Mouse (Mus musculus) liver, embryonic 14.5 days (tissue): Measurements from ENCODE around the gene Alkbh3. TPM values are rescaled to one million over a fixed set of nuclear protein-coding genes. Genes with fewer than 3 reads are reported as not detected.

Experiments used
- ATAC-seq: fragments of 200-750 bp; cut with Nextera tagmentation; 2 replicates; pipeline ENCODE4 v1.8.0; 2017; ENCODE audit warnings: moderate number of reproducible peaks, mild to moderate bottlenecking, moderate library complexity; ENCODE audit not compliant: insufficient read depth
- DNase-seq, 3 experiments: peaks; one replicate each; pipeline ENCODE4 v3.0.0-alpha.2; 2012 to 2013; ENCODE audit warnings: low read depth in 3 of 3, low spot score in 3 of 3
- H3K27ac ChIP-seq: fragments of 300-500 bp; sonication (generic); 2 replicates; pipeline ENCODE4 v1.5.1; 2014; ENCODE audit warnings: moderate library complexity, mild to moderate bottlenecking, control low read depth, inconsistent platforms
- H3K27me3 ChIP-seq: fragments of 300-500 bp; sonication (generic); 2 replicates; pipeline ENCODE4 v1.6.1; 2014; ENCODE audit warnings: mild to moderate bottlenecking, low read length, moderate library complexity; ENCODE audit not compliant: control insufficient read depth, insufficient read depth
- H3K36me3 ChIP-seq: fragments of 300-500 bp; sonication (generic); replicated peaks from 2 replicates; pipeline ENCODE4 v1.6.1; 2014; ENCODE audit warnings: low read depth; ENCODE audit not compliant: control insufficient read depth, insufficient read depth
- H3K4me1 ChIP-seq, 2 experiments: fragments of 200-500 bp in 1 of 2; fragments of 300-500 bp in 1 of 2; sonication (generic) in 1 of 2; replicated peaks; 2 replicates each; pipeline ENCODE4 v1.6.1; 2012 to 2014; ENCODE audit warnings: antibody characterized with exemption in 1 of 2, inconsistent platforms in 1 of 2, low read length in 1 of 2; ENCODE audit not compliant: control insufficient read depth in 2 of 2, insufficient read depth in 2 of 2
- H3K4me2 ChIP-seq: fragments of 300-500 bp; sonication (generic); 2 replicates; pipeline ENCODE4 v1.6.1; 2014; ENCODE audit warnings: low read depth, mild to moderate bottlenecking, control low read depth, moderate library complexity
- H3K4me3 ChIP-seq, 2 experiments: fragments of 200-500 bp in 1 of 2; fragments of 300-500 bp in 1 of 2; sonication (generic) in 1 of 2; 2 replicates each; pipeline ENCODE4 v1.5.1; 2012 to 2014; ENCODE audit warnings: low read depth in 2 of 2, low read length in 2 of 2, mild to moderate bottlenecking in 2 of 2, control low read depth in 1 of 2, inconsistent platforms in 1 of 2, moderate library complexity in 1 of 2; ENCODE audit not compliant: insufficient read depth in 1 of 2
- H3K9ac ChIP-seq: fragments of 300-500 bp; sonication (generic); replicated peaks from 2 replicates; pipeline ENCODE4 v1.6.1; 2014; ENCODE audit warnings: mild to moderate bottlenecking, control low read depth, moderate library complexity
- H3K9me3 ChIP-seq: fragments of 300-500 bp; sonication (generic); 2 replicates; pipeline ENCODE4 v1.6.1; 2016; ENCODE audit warnings: low read length, mixed read lengths; ENCODE audit not compliant: control insufficient read depth
- CTCF ChIP-seq: IDR thresholded peaks from 2 replicates; pipeline ENCODE4 v1.5.1; 2016; ENCODE audit warnings: antibody characterized with exemption, low read depth, control low read depth
- EP300 ChIP-seq: IDR thresholded peaks from 2 replicates; pipeline ENCODE4 v1.6.1; 2016; ENCODE audit warnings: antibody characterized with exemption, low read depth
- WGBS: fragments of 180-500 bp; shearing (Covaris S2); extraction: QIAGEN DNeasy Blood & Tissue Kit; methylation state at CpG from one replicate; pipeline ENCODE4 v1.1.7; 2014; ENCODE audit not compliant: insufficient replicate concordance; 5-methylcytosine and 5-hydroxymethylcytosine counted together
- polyA plus RNA-seq, 2 experiments: library from polyadenylated mRNA; depleted of rRNA in 1 of 2; stranded (reverse) in 1 of 2; unstranded in 1 of 2; fragments of >200 nt; fragmentation: Nextera tagmentation in 1 of 2; extraction: Ambion mirVana in 1 of 2; gene quantifications; 2 replicates each; pipeline versions ENCODE4 v1.2.1 to v1.2.3; 2012 to 2014

Alkbh3 gene
- 16.6 and 21.4 TPM in 2 replicates for polyA plus RNA-seq (2012; rRNA removed)
- 27.3 and 32.1 TPM in 2 replicates for polyA plus RNA-seq (2014; fragmentation: Nextera tagmentation; extraction: Ambion mirVana)

DNA sequence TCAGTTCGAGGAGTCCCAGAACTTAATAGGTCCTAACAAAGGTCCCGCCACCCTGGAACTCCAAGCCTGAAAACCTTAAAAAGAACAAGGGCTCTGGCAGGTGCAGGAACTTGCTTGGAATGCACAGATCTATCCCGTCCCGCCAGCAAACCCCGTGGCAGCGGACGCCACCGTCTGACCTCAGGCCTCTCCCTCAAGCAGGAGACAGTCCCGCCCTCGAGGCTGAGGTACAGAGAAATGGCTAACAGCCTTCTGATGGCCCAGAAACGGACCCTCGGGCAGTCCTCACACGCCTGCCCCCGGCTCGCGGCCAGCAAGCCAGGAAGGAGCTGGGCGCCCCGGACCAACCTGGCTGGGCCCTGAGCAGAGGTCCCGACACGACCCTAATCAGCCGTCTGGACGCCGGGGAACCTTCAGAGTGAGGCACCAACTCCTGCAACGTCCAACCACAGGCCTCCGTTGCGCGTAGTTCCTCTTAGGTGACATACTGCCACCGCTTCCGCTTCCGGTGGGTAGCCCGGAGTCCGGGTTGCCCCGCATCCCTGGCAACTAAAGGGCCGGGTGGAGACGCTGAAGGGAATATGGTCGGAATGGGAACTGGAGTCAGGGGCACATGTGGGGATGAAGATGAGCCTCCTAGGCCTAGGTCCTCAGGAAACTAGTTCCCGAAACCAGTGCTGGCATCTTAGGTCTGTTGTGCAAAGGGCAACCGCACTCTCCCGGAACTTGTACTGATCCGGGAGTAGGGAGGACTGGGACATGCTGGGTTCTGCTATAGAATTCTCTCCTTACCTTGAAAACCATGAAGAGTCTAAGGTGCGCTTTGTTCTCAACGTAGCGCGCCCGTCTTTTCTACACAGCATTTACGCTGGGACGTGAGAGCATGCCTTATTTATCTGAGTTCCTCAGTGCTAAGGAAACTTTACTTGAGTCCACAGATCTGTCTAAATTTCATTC lies at the start of gene Alkbh3:
Alkbh3 (minus strand) TSS at position 473 of the 957 bp plus-strand sequence.
- peak within 1 kb of the TSS; percentile 77 for H3K9ac ChIP-seq
- 6% methylated on average over 47 of the region's 47 CpGs for WGBS
- ATAC-seq (peak; percentile 98), DNase-seq (peak; percentile 79 to 84 (median 81))
- H3K36me3 ChIP-seq: no peaks in the 10 kb centered on the region; the same call in 1 of the 2 replicates
- peaks cover 0 to 8% of the 10 kb centered on the region in 2 experiments; a peak in 2 of 4 replicates for H3K4me1 ChIP-seq
- TF ChIP-seq CTCF: no peak
- TF ChIP-seq EP300: no peak
- peak within 1 kb of the TSS; percentile 75 for H3K4me2 ChIP-seq
- no peaks in the 10 kb centered on the region; the same call in 1 of the 2 replicates for H3K27me3 ChIP-seq
- peak within 1 kb of the TSS; percentile 66 to 83 for H3K4me3 ChIP-seq
- no peaks in the 10 kb centered on the region for H3K9me3 ChIP-seq
- H3K27ac ChIP-seq: no peak within 1 kb of the TSS

DNA sequence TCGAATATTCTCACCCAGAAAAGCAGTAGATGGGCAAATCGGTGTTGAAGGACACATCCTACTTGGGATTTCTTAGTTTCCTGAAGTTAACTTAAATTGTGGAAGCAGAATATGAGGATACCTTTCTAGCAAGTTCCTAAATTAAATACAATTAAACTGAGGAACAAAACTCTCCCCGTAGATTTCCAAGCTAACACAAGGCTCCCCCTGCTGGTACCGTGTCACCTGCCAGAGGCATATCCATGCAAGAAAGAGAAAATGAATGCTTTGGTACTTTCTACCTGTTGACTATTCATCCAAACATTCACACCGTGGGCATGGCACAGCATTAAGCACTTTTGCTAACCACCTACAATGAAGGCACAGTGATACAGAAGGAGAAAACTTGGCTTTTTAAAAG lies 48.9 kb upstream of the Alkbh3 start:
- Histone ChIP-seq H3K27me3 (no peaks in the 10 kb centered on the region), H3K36me3 (no peaks in the 10 kb centered on the region), H3K4me1 (no peaks in the 10 kb centered on the region), H3K9me3 (no peaks in the 10 kb centered on the region), H3K9ac (no peak overlapping the region), H3K27ac (no peak overlapping the region), H3K4me2 (no peak overlapping the region), H3K4me3 (no peak overlapping the region)
- 67% methylated on average over 5 of the region's 5 CpGs for WGBS
- TF ChIP-seq CTCF (peak; percentile 30; the same call in 1 of the 2 replicates), EP300 (no peak)
- ATAC-seq (no peak), DNase-seq (no peak)

DNA sequence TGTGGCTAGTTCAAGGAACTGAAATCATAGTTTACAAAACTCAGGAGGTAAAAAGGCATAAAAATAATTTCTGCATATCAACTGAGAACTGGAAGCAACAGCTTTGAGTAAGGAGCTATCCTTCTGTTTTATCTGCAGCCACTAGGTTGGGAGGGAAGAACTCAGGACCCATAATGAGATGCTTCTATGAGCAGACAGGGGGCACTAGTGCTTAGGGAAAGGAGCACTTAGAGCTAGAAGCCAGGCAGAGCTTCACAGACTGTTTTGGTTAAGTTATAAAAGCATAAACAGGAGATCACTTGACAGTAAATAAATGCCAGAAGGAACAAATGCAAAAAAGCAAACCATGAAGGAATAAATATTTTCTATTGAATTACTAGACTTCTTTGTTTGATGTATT lies 44.2 kb upstream of the Alkbh3 start:
- H3K9ac ChIP-seq: no peak overlapping the region
- H3K4me3 ChIP-seq: no peak overlapping the region
- H3K27ac ChIP-seq: no peak overlapping the region
- DNase-seq: no peak
- no peak overlapping the region for H3K4me2 ChIP-seq
- no peak for TF ChIP-seq EP300
- peak; percentile 60 for TF ChIP-seq CTCF
- H3K4me1 ChIP-seq: no peaks in the 10 kb centered on the region
- no peaks in the 10 kb centered on the region for H3K27me3 ChIP-seq
- H3K36me3 ChIP-seq: no peaks in the 10 kb centered on the region
- ATAC-seq: no peak
- H3K9me3 ChIP-seq: no peaks in the 10 kb centered on the region

DNA sequence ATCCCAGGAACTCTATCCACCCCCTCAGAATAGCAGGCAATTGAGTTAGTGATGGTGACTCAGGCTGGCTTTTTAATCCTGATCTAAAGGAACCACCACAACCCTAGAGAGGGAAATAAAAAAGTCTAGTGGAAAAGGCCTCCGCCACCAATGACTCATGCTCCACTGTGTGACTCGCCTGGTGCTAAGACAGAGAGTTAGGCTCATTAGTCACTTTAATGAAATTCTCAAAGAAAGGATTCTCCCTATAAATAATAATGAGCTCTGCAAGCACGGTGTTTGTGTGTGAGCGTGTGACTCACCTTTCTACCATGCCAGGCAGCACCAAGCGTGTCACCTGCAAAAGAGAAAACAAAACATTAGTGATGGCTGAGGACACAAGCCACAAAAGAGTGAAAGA lies 41.3 kb upstream of the Alkbh3 start:
- Histone ChIP-seq H3K4me2 (no peak overlapping the region), H3K4me1 (no peaks in the 10 kb centered on the region), H3K9me3 (no peaks in the 10 kb centered on the region), H3K36me3 (no peaks in the 10 kb centered on the region), H3K9ac (no peak overlapping the region), H3K27me3 (no peaks in the 10 kb centered on the region), H3K4me3 (no peak overlapping the region), H3K27ac (no peak overlapping the region)
- TF ChIP-seq CTCF: no peak
- no peak for TF ChIP-seq EP300
- WGBS: 75% methylated on average over 5 of the region's 5 CpGs
- ATAC-seq (no peak), DNase-seq (no peak)

DNA sequence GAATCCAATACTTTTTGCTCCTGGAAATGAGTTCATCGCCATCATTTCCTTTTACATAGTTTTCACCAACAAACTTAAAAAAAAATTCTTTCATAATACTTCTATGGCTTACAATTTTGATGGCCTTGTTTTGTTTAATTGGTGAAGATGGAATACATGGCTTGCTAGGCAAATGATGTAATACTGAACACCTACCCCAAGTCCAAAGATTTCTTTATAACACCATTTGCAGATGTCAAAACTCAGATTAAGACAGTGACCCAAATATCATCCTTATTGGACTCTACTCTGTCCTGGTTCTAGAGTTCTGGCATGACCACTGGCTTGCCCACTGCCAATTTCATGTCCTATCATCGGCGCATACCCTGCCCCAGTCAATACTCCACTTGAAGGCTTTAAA lies 40.3 kb upstream of the Alkbh3 start:
- H3K4me3 ChIP-seq: no peak overlapping the region
- H3K4me1 ChIP-seq: no peaks in the 10 kb centered on the region
- no peaks in the 10 kb centered on the region for H3K9me3 ChIP-seq
- TF ChIP-seq EP300 (no peak), CTCF (no peak)
- H3K27ac ChIP-seq: no peak overlapping the region
- no peak overlapping the region for H3K4me2 ChIP-seq
- no peak for DNase-seq
- no peaks in the 10 kb centered on the region for H3K27me3 ChIP-seq
- ATAC-seq: no peak
- no peaks in the 10 kb centered on the region for H3K36me3 ChIP-seq
- no peak overlapping the region for H3K9ac ChIP-seq
- 84% methylated on average over 3 of the region's 3 CpGs for WGBS
